Mouse (Mus musculus): ENCODE measurements around the gene Pbld2. TPM values are rescaled to one million over a fixed set of nuclear protein-coding genes. Genes with fewer than 3 reads are reported as not detected.

Gene Pbld2
- total and polyA plus RNA-seq, 3 experiments = 0.19 to 0.72 (median 0.26) TPM

DNA sequence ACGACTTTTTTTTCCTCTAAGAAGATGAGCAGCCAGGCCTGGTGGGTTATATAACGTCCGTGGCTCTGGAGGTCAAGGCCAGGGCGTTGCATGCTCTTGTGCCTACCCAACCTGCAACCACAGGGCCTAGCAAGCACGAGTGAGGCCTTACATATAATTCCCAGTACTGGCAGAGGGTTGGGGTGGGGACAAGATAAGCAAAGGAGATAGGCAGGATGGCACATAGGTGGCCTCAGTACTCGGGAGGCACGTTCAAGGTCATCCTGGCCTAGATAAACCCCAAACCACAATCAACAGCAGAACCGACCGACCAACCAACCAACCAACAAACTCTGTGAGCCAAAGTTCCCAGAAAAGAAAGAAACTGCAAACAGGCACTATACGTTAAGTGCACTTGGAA, 62.2 kb downstream of the Pbld2 start:
- no peak overlapping the region for H3K27ac ChIP-seq (ENCODE audit: insufficient read depth, low read depth)
- TF ChIP-seq E2F4 (IDR thresholded peaks at IDR 0.05; ENCODE audit: insufficient replicate concordance, low read depth, low read length) = no peak
- TF ChIP-seq TBP (conservative IDR thresholded peaks at IDR 0.05; ENCODE audit: low read depth, low read length) = no peak
- TF ChIP-seq KAT2A (IDR thresholded peaks at IDR 0.05; ENCODE audit: insufficient replicate concordance, low read length) = no peak
- no peak for TF ChIP-seq JUN (IDR thresholded peaks at IDR 0.05; ENCODE audit: insufficient read depth, low read depth, low read length)
- TF ChIP-seq MYC (IDR thresholded peaks at IDR 0.05; ENCODE audit: low read depth, low read length) = no peak
- no peak for TF ChIP-seq MAZ (IDR thresholded peaks at IDR 0.05; ENCODE audit: low read depth, low read length)
- TF ChIP-seq RAD21 (IDR thresholded peaks at IDR 0.05; ENCODE audit: low read depth, low read length) = no peak
- no peak for TF ChIP-seq MAFK (IDR thresholded peaks at IDR 0.05; ENCODE audit: insufficient replicate concordance, low read length)
- no peak for TF ChIP-seq POLR2A (IDR thresholded peaks at IDR 0.05; ENCODE audit: low read depth, low read length)
- no peak for TF ChIP-seq ELF1 (IDR thresholded peaks at IDR 0.05; ENCODE audit: low read depth, low read length)
- no peak overlapping the region for H3K4me3 ChIP-seq (replicated peaks in 1 of 3; ENCODE audit: low read depth in 2 of 3, low read length in 2 of 3, poor library complexity in 1 of 3)
- DNase-seq (ENCODE audit: extremely low read depth) = no peak
- no peaks in the 10 kb centered on the region for H3K9me3 ChIP-seq (replicated peaks; ENCODE audit: low read length)
- no peak overlapping the region for H3K4me2 ChIP-seq (ENCODE audit: insufficient read depth, low read depth, poor library complexity, severe bottlenecking)
- in situ Hi-C loops (cut with MboI; ENCODE audit: low pct_ligation_motif_present, low pct_unique_long_range_greater_than_20kb, low sequenced_read_pairs) = no loop called here
- H3K79me2 ChIP-seq (replicated peaks; ENCODE audit: control insufficient read depth, extremely low read depth, insufficient read depth, poor library complexity, severe bottlenecking) = no peaks in the 10 kb centered on the region
- peaks cover 0 to 8% of the 10 kb centered on the region in 2 experiments; a peak in 2 of 4 replicates for H3K4me1 ChIP-seq (ENCODE audit: control insufficient read depth in 1 of 2, insufficient read depth in 2 of 2)
- H3K9ac ChIP-seq (ENCODE audit: insufficient read depth, low read depth) = no peak overlapping the region
- no peaks in the 10 kb centered on the region for H3K36me3 ChIP-seq (replicated peaks in 1 of 2; ENCODE audit: control insufficient read depth in 1 of 2, insufficient read depth in 1 of 2, low read length in 1 of 2)
- dilution Hi-C loops (cut with MboI; ENCODE audit: extremely low pct_ligation_motif_present, extremely low pct_unique_long_range_greater_than_20kb, low sequenced_read_pairs) = no loop called here
- H3K27me3 ChIP-seq (replicated peaks) = no peaks in the 10 kb centered on the region

DNA sequence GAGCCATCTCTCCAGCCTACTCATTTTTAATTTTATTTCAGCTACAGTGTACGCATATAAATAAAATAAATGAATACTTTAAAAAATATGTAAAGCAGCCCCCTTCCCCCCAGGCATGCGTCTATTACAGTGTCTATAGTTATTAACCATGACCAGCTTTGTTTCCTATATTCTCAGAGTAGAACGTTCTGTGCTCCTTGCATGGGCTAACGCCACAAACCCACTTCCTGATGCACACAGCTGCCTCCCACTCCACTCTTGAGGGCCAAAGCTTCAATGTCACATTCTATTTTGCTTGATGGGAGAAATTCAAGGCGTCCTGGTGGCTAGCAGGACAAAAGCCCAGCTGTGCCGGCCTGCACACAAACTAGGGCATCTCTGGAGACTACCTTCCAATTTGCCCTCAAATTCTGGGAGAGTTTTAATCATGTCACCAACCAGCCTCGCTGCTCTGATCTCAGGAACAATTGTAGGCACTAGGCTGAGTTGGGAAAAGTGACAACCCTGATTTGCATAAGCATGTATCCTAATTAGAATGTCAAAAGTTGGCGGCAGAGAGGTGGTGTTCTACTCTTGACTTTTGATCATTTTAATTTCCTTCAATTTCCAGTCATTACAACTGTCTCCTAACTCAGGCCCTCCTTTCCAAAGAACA, 65.1 kb downstream of the Pbld2 start:
- peak; percentile 5 for DNase-seq (ENCODE audit: extremely low read depth)
- dilution Hi-C loops (cut with MboI; ENCODE audit: extremely low pct_ligation_motif_present, extremely low pct_unique_long_range_greater_than_20kb, low sequenced_read_pairs) = no loop called here

More for the DNA sequence above, 65.1 kb downstream of the Pbld2 start:
- Histone ChIP-seq H3K27me3 (replicated peaks) (no peaks in the 10 kb centered on the region), H3K9me3 (replicated peaks; ENCODE audit: low read length) (no peaks in the 10 kb centered on the region), H3K27ac (ENCODE audit: insufficient read depth, low read depth) (no peak overlapping the region), H3K4me1 (ENCODE audit: control insufficient read depth in 1 of 2, insufficient read depth in 2 of 2) (peaks cover 4 to 8% of the 10 kb centered on the region in 2 experiments), H3K4me2 (ENCODE audit: insufficient read depth, low read depth, poor library complexity, severe bottlenecking) (no peak overlapping the region), H3K36me3 (replicated peaks in 1 of 2; ENCODE audit: control insufficient read depth in 1 of 2, insufficient read depth in 1 of 2, low read length in 1 of 2) (no peaks in the 10 kb centered on the region), H3K79me2 (replicated peaks; ENCODE audit: control insufficient read depth, extremely low read depth, insufficient read depth, poor library complexity, severe bottlenecking) (no peaks in the 10 kb centered on the region), H3K9ac (ENCODE audit: insufficient read depth, low read depth) (no peak overlapping the region), H3K4me3 (replicated peaks in 1 of 3; ENCODE audit: low read depth in 2 of 3, low read length in 2 of 3, poor library complexity in 1 of 3) (no peak overlapping the region)
- TF ChIP-seq ZNF384 (IDR thresholded peaks at IDR 0.05; ENCODE audit: low read depth, low read length) = no peak
- TF ChIP-seq JUND (conservative IDR thresholded peaks at IDR 0.05; ENCODE audit: low read depth, low read length) = no peak
- no peak for TF ChIP-seq SMC3 (IDR thresholded peaks at IDR 0.05; ENCODE audit: low read depth, low read length)
- no peak for TF ChIP-seq TBP (conservative IDR thresholded peaks at IDR 0.05; ENCODE audit: low read depth, low read length)
- TF ChIP-seq UBTF (IDR thresholded peaks at IDR 0.05; ENCODE audit: low read depth, low read length) = no peak
- in situ Hi-C loops (cut with MboI; ENCODE audit: low pct_ligation_motif_present, low pct_unique_long_range_greater_than_20kb, low sequenced_read_pairs) = no loop called here

All from CH12.LX (cell line).